Mouse (Mus musculus): ENCODE data around the gene Gtf2h1.
"Not testable (repeated sequence)": the region's sequence is repeated elsewhere in the genome, so short reads cannot be mapped to it uniquely, and the experiment has no call there.

Gene Gtf2h1

DNA sequence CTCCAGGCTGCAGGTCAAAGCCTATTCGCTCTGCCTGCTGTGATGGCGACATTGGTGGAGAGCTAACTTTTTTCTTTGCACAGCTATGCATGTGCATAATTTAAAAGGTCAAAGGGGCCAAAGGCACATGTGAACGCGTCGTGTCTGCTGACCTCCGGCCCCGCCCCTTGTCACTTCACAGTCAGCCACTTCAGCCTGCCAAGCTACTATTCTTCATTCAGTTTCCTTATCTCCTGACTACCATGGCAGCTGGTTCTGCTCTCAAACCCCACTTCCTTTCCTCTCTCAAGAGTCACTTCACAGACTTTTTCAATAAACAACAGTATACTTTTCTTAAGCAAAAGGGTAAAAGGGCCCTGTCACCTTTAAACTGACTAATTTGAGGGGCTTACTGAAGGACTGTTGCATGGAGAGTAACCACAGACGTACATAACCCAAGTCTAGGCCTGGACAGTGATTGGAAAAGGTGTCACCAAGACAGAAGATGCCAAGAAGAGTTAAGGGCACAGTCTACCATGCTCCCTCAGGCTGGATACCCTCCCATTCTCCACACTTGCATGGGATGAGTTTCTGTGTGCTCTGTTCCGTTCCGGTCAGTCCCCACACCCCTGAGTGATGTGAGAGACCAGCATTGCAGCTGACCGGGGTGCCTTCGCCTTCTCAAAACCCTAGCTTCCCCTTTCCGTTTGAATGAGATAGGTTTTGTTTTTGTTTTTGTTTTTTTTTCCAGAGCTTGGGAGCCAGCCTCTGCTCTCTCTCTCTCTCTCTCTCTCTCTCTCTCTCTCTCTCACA, 35.1 kb downstream of the Gtf2h1 start:
- no peak for DNase-seq (ENCODE audit: inconsistent ontology term)

DNA sequence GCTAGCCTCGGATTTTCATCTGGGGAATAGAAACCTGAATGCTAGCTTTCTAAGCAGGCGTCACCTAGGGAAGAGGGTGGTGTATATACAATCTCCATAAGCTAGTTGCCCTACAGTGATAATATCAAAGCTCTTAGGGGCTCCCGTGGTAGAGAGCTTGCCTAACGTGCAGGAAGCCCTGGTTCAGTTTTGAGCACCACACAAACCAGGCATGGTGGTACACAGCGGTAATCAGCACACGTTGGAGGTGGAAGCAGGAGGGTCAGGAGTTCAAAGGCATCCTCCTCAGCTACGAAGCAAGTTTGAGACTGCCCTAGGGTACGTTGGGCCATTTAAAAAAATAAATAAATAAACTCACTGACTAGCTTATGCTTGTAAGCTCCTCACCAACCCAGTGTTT, 35.8 kb downstream of the Gtf2h1 start:
- no peak for DNase-seq (ENCODE audit: inconsistent ontology term)

DNA sequence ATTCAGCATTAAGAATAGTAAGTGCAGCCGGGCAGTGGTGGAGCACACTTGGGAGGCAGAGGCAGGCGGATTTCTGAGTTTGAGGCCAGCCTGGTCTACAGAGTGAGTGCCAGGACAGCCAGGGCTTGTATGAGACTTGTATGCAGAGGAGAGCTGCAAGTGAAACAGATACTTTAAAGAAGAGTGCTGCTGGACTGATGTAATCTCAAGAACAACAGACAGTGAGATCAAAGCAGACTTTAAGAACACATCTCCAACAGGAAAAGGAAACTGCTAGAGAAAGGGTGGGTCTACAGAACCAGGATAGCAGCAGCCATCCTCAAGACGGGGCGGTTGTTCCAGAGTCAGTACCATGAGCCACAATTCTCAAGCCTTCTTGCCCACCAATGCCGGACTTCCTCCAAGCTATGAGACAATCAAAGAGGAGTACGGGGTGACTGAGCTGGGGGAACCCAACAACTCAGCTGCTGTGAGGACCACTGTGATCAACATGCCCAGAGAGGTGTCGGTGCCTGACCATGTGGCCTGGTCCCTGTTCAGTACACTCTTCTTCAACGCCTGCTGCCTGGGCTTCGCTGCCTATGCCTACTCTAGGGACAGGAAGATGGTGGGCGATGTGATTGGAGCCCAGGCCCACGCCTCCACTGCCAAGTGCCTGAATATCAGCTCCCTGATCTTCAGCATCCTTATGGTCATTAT, 36.4 kb downstream of the Gtf2h1 start:
- DNase-seq (ENCODE audit: inconsistent ontology term): not testable (repeated sequence)

DNA sequence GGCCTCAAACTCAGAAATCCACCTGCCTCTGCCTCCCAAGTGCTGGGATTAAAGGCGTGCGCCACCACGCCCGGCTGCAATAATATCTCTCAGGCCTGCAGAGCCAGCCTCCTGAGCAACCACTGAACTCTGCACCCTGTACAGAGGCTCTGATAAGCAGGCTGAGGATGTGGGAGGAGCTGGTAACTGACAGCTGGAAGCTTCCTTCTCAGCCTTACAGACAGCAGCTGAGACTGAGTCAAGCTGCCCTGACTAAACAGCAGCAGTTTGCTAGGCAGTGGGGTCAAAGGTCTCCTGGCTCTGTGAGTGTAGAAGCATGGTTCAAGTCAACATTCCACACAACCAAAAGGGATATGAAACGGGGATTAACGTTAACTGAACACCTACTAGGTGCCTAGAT, 37.4 kb downstream of the Gtf2h1 start:
- DNase-seq (ENCODE audit: inconsistent ontology term): no peak

DNA sequence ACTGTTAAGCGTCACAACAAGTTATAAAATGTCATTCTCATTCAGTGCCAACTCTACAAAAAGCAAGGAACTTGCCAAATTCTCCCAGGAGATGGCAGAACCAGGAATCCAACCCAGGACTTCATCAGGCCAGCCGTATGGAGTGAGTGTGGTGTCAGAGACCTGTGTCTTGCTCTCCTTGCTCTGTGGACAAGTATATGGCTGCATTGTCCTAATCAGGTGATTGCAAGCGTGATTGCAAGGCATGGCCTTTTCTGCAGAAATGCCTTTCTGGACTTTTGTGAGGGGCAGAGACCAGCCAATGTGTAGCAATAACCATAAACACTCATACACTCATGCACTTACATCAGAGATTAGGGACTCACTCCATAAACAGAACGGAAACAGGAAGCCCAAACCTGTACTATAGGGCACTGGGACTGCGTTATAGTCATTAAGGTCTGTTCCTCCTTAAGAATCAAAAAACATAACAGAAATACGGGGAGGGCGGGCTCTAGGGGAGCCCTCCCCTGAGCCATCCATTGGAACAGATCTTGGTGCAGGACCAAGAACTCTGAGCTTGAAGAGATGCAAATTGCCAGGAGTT, 37.9 kb downstream of the Gtf2h1 start:
- no peak for DNase-seq (ENCODE audit: inconsistent ontology term)

DNA sequence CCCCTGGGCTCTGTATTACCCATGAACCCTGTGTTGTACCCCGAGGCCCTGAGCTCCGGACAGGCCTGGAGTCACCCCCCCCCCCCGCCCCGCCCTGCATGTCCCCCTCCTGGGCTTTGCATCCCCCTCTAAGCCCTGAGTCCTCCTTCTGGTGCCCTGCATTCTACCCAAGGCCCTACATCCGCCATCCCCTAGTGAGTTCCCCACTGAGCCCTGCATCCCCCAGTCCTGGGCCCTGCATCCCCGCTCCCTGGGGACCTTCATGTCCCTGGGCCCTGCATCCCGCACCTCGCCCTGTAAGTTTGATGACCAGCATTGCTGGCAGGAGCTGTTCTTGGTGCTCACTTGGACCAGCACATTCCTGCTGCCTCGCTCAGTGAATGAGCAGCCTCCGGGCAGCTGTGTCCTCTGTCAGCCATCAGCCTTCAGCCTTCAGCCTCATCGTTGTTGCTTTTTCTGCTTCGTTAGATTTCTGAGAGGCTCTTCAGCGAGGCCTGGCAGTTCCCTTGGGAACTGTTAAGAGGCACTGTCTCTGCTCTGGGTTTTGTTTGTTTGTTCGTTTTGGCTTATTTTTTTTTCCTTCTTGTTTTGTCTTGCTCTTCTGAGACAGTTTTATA, 39.2 kb downstream of the Gtf2h1 start:
- DNase-seq (ENCODE audit: inconsistent ontology term): peak; percentile 44

DNA sequence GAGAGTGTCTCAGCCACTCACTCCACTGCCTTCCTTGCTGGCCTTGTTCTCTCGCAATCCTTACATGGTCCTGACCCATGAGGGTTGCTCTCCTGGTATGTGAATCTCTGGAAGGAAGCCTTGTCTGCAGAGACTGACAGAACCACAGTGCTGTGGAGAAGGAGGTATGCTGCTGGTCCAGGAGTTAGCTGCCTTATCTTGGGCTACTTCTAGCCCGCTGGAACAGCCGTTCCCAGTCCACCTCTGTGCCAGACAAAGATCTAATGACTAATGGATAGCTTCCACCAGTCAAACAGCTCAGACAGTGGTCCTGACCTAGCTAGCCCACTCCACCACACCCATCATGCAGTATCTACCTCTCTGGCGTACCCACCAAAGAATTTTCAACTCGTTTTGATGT, 40.5 kb downstream of the Gtf2h1 start:
- DNase-seq (ENCODE audit: inconsistent ontology term): no peak

DNA sequence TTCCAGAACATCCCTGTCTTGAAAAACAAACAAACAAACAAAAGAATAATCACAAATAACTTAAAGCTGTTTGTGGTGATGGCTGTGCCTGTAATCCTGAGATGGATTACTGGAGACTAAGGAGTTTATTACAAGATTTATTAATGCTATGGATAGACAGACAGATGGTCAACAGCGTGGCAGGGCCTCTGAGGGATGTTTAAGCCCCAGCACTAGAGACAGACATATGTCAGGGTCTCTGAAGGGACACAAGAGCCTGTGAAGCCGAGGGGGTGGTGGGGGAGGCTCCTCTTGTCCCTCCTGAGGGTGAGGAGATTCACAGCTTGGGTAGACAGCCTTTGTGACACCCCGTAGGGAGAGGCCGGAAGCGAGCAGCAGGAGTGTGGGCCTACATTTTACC, 41.2 kb downstream of the Gtf2h1 start:
- no peak for DNase-seq (ENCODE audit: inconsistent ontology term)

DNA sequence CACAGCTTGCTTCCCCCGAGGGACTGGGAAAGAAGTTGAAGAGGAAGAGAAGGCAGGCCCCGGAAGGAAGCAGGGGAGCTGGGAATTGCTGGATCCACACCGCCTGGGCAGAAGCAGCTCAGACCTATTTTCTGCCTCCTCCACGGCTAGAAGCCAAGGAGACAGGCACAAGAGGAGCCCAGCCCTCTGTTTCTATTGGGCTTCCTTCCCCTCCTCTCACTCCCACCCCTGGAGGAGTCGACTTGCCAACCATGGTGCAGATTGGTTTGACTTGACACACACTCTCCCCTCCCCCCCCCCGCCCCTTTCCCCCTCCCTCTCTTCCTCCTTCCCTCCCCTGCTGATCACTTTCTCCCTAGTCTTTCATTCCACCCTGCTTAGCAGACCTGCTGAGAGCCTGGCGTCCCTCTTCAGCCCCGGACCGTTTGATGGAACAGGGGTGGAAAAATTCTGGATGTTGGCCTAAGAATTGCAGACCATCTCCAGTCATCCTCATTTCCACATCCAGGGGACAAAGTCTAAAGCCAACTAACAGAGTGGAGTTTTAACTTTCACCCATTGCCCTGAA, 42.3 kb downstream of the Gtf2h1 start:
- DNase-seq (ENCODE audit: inconsistent ontology term): peak; percentile 59

DNA sequence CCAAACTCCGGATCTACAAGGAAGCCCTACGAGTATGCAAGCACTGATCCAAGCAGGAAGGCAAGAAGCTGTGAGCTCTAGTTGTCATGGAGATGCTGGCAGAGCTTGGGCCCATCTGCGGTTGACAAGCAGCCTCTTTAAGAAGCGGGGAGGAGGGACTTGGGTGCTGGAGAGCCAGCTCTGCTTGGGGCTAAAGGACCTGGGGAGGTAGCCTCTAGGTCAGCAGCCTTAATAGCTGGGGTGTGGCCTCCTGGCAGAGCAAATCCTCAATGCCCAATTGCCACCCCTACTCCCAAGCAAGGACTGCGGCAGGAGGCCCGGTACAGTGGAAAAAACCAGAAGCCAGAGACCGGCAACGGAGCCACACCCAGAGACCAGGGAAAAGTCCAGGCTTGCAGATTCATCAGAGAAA, 43.0 kb downstream of the Gtf2h1 start:
- DNase-seq (ENCODE audit: inconsistent ontology term): peak; percentile 78

DNA sequence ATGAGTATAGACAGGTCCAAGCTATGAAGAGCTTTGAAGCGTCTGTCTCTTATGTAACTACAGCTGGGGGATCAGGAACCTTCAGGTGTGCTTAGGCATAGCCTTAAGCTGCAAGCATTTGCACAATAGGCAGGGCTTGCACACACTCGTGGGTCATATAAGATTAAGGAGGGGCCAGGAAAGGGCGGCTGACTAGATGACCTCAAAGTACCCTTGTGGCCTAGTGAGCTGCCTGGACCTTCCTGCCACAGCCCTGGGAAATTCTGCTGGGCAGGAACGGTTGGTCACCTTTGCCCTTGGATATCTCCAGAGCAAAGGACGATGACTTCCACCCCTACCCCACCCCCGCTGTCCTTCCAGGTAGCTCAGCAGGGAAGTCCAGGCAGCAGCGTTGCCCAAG, 43.5 kb downstream of the Gtf2h1 start:
- DNase-seq (ENCODE audit: inconsistent ontology term): no peak

DNA sequence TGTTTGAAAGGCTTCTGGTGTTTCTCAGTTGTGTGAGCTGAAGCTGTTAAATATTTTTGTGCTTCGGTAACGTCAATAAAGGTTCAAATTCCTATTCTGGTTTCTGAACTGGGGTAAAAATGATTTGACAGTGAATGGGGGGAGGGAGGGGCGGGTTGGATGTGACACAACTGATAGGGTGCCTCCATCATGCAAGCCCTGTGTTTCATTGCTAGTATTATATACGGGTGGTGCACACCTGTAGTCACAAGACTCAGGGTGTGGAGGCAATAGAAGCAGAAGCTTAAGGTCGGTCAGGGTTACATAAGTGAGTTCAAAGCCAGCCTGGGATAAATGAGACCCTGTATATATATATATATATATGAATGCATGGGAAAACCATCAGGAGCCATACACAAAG, 44.0 kb downstream of the Gtf2h1 start:
- DNase-seq (ENCODE audit: inconsistent ontology term): no peak

DNA sequence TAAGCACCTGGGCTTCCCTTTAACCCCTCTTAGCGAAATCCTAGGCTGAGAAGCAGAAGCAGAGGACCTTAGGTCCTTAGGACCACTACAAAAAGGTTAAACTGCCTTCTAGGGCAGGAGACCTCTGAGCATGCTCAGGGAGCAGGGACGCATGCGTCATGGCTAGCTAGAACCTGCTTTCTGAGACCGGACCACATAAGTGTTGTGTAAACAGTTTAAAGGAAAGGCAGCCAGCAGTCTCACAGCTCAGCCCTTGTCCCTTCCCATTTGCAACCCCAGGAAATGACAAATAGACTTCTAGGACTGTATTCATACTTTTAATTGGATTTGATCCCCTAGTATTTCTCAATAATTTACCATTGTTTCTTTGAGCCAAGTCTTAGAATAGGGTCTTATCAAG, 44.4 kb downstream of the Gtf2h1 start:
- no peak for DNase-seq (ENCODE audit: inconsistent ontology term)

DNA sequence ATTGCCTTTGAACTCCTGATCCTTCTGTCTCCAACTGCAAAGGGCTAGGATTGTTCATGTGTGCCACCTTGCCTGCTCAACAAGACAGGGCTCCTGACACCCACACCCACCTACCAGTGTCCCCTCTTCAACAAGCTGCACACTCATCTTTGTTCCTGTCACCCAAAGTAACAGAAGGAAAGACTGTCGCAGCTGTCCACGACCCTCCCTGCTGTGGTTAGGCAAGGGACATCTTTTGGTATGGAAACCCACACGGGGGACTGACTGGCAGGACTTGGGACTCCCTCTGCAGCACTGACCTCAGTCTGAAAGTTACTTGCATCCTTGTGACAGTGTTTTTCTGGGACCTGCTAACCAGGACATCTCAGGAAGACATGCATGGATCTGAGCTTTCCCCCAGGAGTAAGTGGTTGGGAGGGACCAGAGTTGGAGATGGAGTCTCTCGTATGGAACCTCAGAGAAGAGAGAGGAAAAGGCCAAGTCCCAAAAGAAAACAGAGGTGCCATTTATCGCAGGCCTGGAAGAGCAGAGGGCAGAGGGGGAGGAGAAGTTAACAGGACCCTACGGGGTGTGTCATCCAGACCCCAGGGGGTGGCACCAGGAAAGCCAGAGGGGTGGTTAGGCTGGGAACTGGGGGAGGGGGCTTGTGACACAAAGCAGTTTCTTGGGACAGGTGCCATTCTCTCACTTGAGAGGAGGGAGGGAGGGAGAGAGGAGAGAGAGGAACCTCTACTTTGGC, 45.1 kb downstream of the Gtf2h1 start, which contains the start of gene Ldha:
TSS of gene Ldha (plus strand) at position 689 of the 739 bp plus-strand sequence.
- no peak for DNase-seq (ENCODE audit: inconsistent ontology term)

DNA sequence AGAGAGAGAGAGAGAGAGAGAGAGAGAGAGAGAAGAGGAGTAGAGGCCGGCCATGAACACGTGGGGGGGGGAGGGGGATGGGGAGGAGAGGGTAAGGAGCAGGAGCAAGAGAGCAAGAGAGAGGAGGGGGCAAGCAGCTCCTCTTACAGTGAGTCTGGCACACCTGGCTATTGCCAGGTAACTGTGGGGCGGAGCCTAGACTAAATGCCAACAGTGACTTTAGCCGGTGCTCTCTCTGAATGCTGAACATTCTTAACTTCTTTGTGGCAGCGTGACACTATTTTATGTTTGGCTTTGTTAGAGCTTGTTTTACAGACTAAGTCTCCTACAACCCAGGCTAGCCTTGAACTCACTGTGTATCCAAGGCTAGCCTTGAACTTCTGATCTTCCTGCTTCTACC, 46.4 kb downstream of the Gtf2h1 start:
- DNase-seq (ENCODE audit: inconsistent ontology term): no peak

DNA sequence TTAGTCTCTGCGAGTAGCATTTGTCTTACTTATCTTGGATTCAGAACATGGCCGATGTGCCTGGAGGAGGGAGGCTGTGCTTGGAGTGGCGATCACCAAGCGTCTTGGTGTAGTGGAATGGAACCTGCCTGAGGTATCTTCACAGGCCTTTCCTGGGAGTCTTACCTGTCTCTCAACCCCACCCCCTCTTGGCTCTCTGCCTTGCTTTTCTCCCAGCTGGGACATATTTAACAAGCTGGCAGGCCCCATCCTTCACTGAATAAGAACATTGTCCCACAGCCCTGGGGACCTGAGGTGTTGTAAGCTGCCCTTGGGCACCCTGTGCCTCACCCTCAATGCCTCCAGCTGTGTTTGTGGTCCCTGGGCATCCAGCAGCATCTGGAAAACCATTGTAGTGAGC, 47.7 kb downstream of the Gtf2h1 start:
- no peak for DNase-seq (ENCODE audit: inconsistent ontology term)

DNA sequence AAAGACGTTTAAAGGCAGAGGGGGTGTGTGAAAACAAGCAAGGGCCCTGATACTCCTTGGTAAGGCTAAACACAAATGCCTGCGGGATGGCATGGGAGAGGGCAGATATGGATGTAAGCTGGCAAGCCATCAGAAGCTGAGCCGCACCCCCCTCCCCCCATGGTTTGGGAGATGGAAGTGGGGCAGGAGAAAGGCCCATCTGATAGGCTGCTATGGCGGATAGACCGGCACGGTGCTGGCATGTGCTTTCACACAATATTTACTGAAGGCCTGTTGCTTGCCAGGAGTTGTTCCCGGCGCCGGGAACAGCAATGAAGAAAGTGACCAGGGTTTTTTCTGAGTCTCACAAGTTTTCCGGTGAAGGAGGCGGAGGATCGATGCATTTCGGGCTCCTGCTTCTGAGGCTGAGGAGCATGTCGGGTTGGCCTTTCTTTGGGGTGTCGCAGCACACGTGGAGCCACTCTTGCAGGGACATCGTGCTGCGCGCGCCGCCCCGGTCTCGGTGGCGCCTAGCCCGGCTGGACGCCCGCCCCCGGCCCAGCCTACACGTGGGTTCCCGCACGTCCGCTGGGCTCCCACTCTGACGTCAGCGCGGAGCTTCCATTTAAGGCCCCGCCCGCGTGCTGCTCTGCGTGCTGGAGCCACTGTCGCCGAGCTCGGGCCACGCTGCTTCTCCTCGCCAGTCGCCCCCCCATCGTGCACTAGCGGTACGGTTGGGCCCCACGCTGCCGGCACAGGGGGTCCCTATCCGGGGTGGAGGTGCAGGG, 49.5 kb downstream of the Gtf2h1 start:
- peak; percentile 94 for DNase-seq (ENCODE audit: inconsistent ontology term)

DNA sequence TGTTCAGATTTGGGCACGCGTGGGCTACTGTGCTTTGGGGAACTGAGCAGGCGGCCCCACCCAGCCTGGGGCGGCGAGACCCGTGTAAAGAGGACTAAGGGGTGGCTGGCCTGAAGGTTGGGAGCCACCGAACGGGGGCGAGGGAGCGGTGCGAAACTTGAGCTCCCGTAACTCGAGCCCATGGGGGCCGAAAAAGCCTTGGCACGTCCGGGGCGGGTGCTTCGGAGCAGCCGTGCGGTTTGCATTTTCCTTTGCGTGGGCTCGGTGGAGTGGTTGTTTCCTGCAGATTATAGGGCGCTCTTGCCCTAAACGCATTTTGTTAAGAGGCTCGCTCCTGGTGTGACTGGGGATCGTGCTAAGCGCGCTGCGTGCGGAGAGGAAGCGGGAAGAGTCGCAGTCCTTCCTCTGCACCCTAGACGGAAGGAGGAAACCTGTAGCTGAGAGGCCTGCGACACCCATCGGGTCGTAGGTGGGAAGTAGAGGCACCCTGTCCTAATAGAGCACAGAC, 50.1 kb downstream of the Gtf2h1 start:
- DNase-seq (ENCODE audit: inconsistent ontology term): no peak

DNA sequence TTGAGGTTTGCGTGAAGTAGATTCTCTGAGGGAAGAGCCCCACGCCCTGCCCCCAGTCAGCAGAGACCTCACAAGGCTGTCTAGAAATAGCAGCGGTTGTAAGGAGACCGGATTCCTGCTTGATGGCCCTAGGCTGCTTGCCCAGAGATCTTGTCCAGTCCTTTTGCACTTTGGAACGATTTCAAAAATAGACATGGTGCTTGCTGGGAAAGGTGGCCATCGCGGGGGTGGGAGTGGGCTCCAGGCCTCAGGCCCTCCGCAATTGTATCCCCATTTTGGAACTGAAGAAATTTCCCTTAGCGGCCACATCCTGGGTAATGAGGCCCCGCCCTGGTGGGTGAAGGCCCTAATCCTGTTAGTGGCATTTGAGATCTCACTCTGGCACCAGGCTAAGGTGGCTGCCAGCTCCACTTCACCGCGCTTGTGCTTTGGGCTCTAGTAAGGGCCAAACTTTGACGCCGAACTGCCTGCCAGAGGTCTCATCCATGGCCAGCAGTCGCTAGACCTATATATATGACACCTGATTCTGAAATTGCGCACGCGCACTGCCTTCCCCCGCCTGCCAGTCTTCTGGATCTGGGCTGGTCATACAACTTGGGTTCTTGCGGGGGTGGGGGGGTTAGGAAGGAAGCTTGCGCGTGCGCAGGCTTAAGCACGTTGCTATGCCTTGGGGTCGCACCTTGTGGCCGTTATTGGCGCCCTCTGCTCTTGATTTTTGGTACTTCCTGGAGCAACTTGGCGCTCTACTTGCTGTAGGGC, 50.8 kb downstream of the Gtf2h1 start:
- DNase-seq (ENCODE audit: inconsistent ontology term): peak; percentile 77

DNA sequence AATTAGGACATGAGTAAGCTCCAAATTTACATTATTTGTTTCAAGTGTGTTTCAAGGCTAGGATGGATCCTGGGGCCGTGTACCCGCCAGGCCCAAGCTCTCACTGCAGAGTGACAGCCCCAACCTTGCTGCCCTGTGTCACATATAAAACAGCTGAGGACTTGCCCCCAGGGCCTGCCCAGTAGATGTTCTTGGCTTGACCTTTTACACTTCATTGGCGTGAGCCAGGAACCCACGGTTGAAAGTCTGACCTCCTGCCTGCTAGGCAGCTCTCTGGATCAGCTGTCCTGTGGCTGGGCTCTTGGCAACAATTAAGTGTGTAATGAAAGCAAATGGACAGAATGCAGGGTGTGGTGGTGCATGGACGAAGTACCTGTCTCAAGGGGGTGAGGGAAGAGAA, 53.4 kb downstream of the Gtf2h1 start:
- no peak for DNase-seq (ENCODE audit: inconsistent ontology term)

All from Muller cell, postnatal 12 days (primary cell).